Mouse (Mus musculus) megakaryocyte-erythroid progenitor cell, adult 5-6 weeks (primary cell): Measurements from ENCODE around the gene Thsd4. TPM values are rescaled to one million over a fixed set of nuclear protein-coding genes. Genes with fewer than 3 reads are reported as not detected.
"Not testable (repeated sequence)": the region's sequence is repeated elsewhere in the genome, so short reads cannot be mapped to it uniquely, and the experiment has no call there.

Source experiments
- ATAC-seq: replicated peaks from 2 replicates; pipeline ENCODE4 v1.8.0; 2016; ENCODE audit warnings: mild to moderate bottlenecking, inconsistent platforms; ENCODE audit not compliant: severe bottlenecking, poor library complexity, low FRiP score, low TSS enrichment
- total RNA-seq, 2 experiments: library from RNA; stranded (forward) in 1 of 2; stranded (reverse) in 1 of 2; fragments of 200-1000, 215-1000 nt in 1 of 2; fragments of >200 nt in 1 of 2; fragmentation: Nextera tagmentation in 1 of 2; gene quantifications; 2 replicates each; pipeline ENCODE4 v1.2.3; 2014 to 2017

Gene Thsd4
- total RNA-seq, 2 experiments from 2014 or later, result 1.3 TPM; not detected in 1

DNA sequence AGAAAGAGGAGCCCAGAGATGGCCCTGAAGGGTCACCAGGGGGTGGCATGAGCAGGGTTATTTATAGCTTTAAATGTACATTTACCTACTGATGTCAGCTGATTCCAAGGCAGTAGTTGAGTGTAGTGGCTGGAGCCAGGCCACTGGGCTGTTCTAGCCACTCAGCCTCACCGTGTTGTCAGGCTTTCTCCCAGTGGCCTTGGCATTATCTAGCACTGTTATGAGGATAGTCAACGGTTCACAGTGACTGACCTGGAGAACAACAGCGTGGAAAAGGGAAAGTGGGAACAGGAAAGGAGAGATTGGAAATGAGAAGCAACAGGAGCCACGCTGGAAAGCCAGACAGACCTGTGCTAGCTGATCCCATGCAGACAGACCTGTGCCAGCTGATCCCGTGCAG is 329.5 kb downstream of the Thsd4 start:
- no peak for ATAC-seq

GRCm38 (mm10) chr9:60187437-60187836 is 334.4 kb downstream of the Thsd4 start:
- ATAC-seq, result no peak

- ATAC-seq, result no peak
Observed at GRCm38 (mm10) chr9:60186948-60187347, 334.9 kb downstream of the Thsd4 start.

DNA sequence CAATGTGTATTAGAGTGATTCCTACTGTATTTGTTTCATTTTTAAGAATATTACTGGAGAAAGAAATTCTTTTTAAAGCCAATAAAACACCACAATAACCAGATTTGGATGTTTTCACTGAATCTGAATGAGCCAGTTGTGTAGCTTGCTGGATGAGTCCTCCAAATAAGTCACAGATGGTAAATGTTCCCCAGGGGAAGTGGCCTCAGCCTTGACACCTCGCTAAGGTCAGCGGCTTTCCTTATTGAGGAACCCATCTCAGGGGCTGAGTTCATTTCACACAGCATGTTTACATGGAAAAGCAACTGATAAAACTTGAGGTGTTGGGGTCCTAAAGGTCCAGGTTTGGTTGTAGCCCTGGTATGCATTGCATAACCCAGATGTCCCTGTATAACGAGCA is 337.8 kb downstream of the Thsd4 start:
- no peak for ATAC-seq

DNA sequence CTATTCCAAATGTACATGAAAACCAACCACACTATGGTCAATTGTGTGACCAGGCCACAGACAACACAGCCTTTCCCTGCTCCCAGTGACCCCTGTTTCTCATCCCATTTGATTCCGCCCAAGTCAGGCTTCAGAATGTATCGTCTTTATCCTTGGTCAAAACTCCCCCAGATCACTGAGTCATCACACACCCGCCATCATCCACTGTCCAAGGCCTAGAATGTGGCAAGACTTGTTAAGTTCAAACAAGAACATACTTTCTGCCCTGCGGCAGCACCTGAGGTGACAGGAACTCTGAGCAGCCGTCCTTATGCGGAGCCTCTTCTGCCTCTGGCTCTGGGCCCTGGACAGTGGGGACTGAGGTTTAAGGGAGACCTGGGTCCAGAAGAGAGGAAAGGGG is 339.5 kb downstream of the Thsd4 start:
- no peak for ATAC-seq

GRCm38 (mm10) chr9:60180936-60181335 is 340.9 kb downstream of the Thsd4 start:
- ATAC-seq, result no peak

GRCm38 (mm10) chr9:60180114-60180513 is 341.7 kb downstream of the Thsd4 start:
- no peak for ATAC-seq

- no peak for ATAC-seq
Observed at GRCm38 (mm10) chr9:60176311-60176710, 345.5 kb downstream of the Thsd4 start.

GRCm38 (mm10) chr9:60172459-60173060 is 349.3 kb downstream of the Thsd4 start:
- not testable (repeated sequence) for ATAC-seq

DNA sequence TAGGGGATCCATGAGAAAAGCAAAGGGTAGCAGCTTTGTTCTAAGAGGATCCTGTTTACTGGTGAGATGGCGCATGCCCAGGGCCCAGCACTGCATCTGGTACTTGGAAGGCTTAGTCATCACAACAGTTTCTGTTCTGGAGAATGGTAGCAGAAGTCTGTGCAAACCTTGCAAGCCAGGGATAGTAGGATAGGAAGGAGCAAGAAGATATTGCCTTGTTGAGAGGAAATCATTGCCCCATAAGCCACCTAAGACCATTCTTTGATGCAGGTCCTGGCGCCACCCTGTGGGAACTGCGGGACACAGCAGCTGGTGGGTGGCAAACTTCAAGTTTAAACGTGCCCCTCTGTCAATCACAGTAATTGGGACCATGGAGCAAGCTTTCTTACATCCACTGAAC is 354.9 kb downstream of the Thsd4 start:
- ATAC-seq, result no peak

DNA sequence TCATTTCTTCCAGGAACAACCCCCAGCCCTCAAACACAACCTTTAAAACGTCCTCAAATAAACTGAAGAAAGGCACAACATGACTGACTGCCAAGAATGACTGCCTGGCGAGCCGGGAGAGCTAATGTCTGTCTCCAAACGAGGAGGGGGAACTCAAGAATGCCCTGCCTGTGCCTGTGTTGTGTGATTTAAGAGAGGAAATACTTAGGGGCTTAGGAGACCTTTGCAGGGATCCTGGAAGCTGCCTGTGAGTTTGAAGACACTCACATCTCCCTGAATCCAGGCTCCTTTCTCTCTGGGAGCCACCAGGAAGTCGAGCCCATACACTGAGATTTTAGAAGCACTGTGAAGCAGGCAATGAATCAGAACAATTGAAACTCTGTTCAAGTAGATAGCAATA is 361.0 kb downstream of the Thsd4 start:
- no peak for ATAC-seq

- no peak for ATAC-seq
Observed at GRCm38 (mm10) chr9:60160194-60160593, 361.7 kb downstream of the Thsd4 start.

GRCm38 (mm10) chr9:60152990-60153389 is 368.9 kb downstream of the Thsd4 start:
- ATAC-seq, result no peak

GRCm38 (mm10) chr9:60151897-60152627 is 369.8 kb downstream of the Thsd4 start:
- ATAC-seq, result no peak

GRCm38 (mm10) chr9:60150511-60150910 is 371.3 kb downstream of the Thsd4 start:
- ATAC-seq, result no peak

DNA sequence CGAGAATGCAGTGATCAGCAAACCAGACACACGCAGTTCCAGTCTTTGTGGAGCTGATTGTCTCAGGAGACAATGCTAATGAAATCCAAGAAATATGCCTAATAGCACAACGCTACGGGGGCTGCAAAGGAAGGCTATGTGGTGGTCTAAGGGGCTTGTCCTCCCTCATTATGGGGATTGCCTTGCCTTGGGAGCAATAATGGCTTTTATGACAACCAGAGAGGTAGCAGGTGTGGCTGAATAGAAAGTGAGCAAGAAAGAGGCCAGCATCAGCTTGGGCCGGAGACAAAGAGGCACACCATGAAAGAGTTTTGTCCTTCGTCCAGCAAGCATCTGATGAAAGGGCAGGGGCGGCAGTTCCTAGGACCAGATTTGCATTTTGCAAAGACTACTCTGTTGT is 372.9 kb downstream of the Thsd4 start:
- ATAC-seq, result no peak

DNA sequence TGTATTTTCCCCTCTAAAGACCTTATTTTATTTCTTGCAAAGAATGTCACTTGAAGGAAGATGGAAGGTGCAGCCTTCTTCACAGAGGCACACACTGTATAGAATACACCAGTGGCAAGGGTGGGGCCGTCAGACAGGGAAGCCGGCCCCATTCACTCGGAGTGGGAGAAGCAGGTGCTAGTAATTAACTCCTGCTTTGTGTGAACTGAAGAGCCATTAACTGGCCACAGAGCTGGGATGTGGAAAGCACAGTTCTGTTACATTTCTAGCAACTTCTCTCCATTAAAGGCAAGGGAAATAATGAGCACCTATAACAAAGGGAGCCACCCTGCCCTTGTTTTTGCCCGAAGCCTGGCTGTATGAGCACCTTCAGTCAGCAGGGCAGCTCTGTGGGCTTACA is 374.4 kb downstream of the Thsd4 start:
- ATAC-seq, result no peak

DNA sequence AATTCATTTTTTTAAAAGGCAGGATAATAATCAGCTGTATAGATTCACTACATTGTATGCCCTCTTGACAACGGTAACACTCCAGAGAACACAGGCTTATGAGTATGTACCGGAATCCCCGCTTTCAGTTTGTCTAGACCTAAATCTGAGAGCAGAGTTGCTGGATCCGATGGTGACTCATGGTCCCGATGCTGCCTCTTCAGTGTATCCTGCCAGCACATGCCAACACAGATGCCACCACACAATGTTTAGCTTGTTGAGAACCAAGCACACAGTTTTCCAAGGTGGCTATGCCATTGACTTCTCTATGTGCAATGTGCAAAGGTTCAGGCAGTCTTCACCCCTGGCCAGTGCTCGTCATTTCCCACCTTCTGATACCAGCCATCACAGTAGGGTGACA is 378.0 kb downstream of the Thsd4 start:
- no peak for ATAC-seq

GRCm38 (mm10) chr9:60141081-60141514 is 380.7 kb downstream of the Thsd4 start:
- no peak for ATAC-seq

DNA sequence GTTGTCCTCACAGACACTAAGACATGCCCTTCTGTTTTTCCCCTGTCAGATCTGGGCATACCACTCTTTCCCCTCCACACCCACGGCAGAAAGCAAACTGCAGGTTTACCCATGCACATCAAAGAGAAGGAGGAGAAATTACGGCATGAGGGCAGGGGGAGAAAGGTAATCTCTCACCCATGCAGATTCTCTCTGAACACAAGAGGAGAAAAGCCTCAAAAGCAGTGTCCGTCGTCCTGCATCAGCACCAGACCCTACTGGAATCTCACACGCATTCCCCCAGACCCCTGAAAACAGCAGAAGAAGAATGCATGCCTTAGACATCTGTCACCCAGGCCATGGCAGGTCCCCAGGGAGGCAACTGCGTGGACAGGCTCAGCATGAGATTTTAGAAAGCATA is 381.4 kb downstream of the Thsd4 start:
- no peak for ATAC-seq

DNA sequence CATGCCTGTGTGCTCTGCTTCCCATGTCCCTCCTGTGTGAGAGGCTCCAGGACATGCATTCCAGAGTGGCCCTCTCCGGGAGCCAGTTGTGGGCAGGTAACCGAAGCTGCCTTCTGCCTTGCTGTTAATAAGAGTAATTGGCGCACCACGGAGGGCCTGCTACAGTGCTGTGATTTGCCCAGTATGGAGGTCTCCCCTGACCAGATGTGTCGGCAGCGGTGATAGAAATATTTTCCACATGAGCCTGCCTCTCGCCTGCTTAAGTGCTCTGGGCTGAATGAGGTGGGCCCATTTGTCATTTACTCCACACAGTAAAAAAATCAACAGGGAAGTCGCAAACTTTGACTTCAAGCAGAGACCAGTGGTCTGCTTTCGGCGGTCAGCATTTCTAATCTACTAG is 382.4 kb downstream of the Thsd4 start:
- no peak for ATAC-seq
